Mouse (Mus musculus) testis, postnatal 14 days (tissue): ENCODE measurements around the gene Robo1.
"Not testable (repeated sequence)": the region's sequence is repeated elsewhere in the genome, so short reads cannot be mapped to it uniquely, and the experiment has no call there.

ENCODE experiments used
- DNase-seq: peaks from one replicate; pipeline ENCODE4 v3.0.0; 2021; ENCODE audit warnings: low spot score

The Robo1 gene

GRCm38 (mm10) chr16:72444428-72445135, 136.5 kb downstream of the Robo1 start:
- no peak for DNase-seq

GRCm38 (mm10) chr16:72458155-72458554, 150.0 kb downstream of the Robo1 start:
- DNase-seq = no peak

- DNase-seq = no peak
Observed at GRCm38 (mm10) chr16:72458576-72458975, 150.5 kb downstream of the Robo1 start.

- DNase-seq = no peak
Observed at GRCm38 (mm10) chr16:72465696-72466095, 157.6 kb downstream of the Robo1 start.

- DNase-seq = no peak
Observed at GRCm38 (mm10) chr16:72470037-72470673, 162.0 kb downstream of the Robo1 start.

GRCm38 (mm10) chr16:72510716-72511199, 202.7 kb downstream of the Robo1 start:
- DNase-seq = no peak

- no peak for DNase-seq
Observed at GRCm38 (mm10) chr16:72531337-72531736, 223.2 kb downstream of the Robo1 start.

GRCm38 (mm10) chr16:72533900-72534571, 225.9 kb downstream of the Robo1 start:
- no peak for DNase-seq

GRCm38 (mm10) chr16:72538171-72538570, 230.1 kb downstream of the Robo1 start:
- no peak for DNase-seq

- no peak for DNase-seq
Observed at GRCm38 (mm10) chr16:72543928-72544327, 235.8 kb downstream of the Robo1 start.

GRCm38 (mm10) chr16:72544950-72545349, 236.8 kb downstream of the Robo1 start:
- DNase-seq = no peak

- no peak for DNase-seq
Observed at GRCm38 (mm10) chr16:72551672-72552243, 243.7 kb downstream of the Robo1 start.

GRCm38 (mm10) chr16:72553713-72554112, 245.6 kb downstream of the Robo1 start:
- DNase-seq = no peak

- not testable (repeated sequence) for DNase-seq
Observed at GRCm38 (mm10) chr16:72562149-72562548, 254.0 kb downstream of the Robo1 start.

GRCm38 (mm10) chr16:72563196-72563963, 255.3 kb downstream of the Robo1 start:
- DNase-seq = no peak

- no peak for DNase-seq
Observed at GRCm38 (mm10) chr16:72575171-72575570, 267.1 kb downstream of the Robo1 start.

- DNase-seq = no peak
Observed at GRCm38 (mm10) chr16:72576956-72577355, 268.9 kb downstream of the Robo1 start.

GRCm38 (mm10) chr16:72584454-72585159, 276.5 kb downstream of the Robo1 start:
- DNase-seq = no peak

- DNase-seq = no peak
Observed at GRCm38 (mm10) chr16:72585160-72585813, 277.2 kb downstream of the Robo1 start.

GRCm38 (mm10) chr16:72587376-72588072, 279.4 kb downstream of the Robo1 start:
- DNase-seq = no peak
